Mouse (Mus musculus) liver, embryonic 14.5 days (tissue): ENCODE measurements around the gene Lhfpl3.

ENCODE experiments used
- CTCF ChIP-seq: IDR thresholded peaks from 2 replicates; pipeline ENCODE4 v1.5.1; 2016; ENCODE audit warnings: antibody characterized with exemption, low read depth, control low read depth
- EP300 ChIP-seq: IDR thresholded peaks from 2 replicates; pipeline ENCODE4 v1.6.1; 2016; ENCODE audit warnings: antibody characterized with exemption, low read depth

DNA sequence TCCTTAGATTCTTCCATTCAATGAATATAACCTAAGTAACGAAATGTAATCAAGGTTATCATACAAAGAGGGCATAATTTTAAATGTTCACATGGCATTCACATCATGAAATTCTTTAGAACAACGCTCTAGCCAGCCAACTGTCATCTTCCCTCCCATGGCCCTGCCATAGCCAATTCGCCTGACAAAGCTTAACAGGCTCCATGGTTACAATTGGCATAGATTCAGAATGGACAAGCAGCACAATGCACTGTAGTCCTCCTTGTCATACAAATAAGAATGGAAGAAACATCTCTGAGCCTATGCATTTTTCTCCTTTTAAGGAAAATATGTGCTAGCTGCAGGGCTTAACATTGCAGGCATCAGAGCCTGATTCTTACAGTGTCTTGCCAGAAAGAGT is 254.0 kb downstream of the Lhfpl3 start:
- TF ChIP-seq CTCF: no peak
- no peak for TF ChIP-seq EP300
